ENCODE assay signal across 8 mouse cellular contexts in genomic region chrX:94796845-94797244, GRCm38 (mm10).
DNase-seq lines count a peak whose midpoint lies in the region; ATAC-seq and TF ChIP-seq lines count a peak whose summit lies in the region.
"Not testable (repeated sequence)": the region's sequence is repeated elsewhere in the genome, so short reads cannot be mapped to it uniquely, and the experiment has no call there.

No protein-coding gene starts in this region.

- CTCF ChIA-PET in Patski (lab: Charles Lee): not testable (repeated sequence)

- WGBS in forebrain, embryonic 14.5 days: no CpG with 5 or more reads among the region's 37 CpGs
- no CpG with 5 or more reads among the region's 37 CpGs for WGBS in heart, embryonic 16.5 days
- WGBS in hindbrain, postnatal 0 days: no CpG with 5 or more reads among the region's 37 CpGs
- WGBS in liver, embryonic 11.5 days: no CpG with 5 or more reads among the region's 37 CpGs
- WGBS in lung, postnatal 0 days: no CpG with 5 or more reads among the region's 37 CpGs
- WGBS in midbrain, embryonic 16.5 days: no CpG with 5 or more reads among the region's 37 CpGs
- WGBS in stomach, embryonic 15.5 days: no CpG with 5 or more reads among the region's 37 CpGs

- peak; percentile 29 for ATAC-seq in Patski
- ATAC-seq in forebrain, embryonic 14.5 days: peak; percentile 33
- ATAC-seq in heart, embryonic 16.5 days (replicated peaks; ENCODE audit: extremely low read depth, insufficient read depth, low FRiP score): peak; percentile 7; the same call in 1 of the 2 replicates
- peak; percentile 58 for ATAC-seq in hindbrain, postnatal 0 days
- peak; percentile 34 for ATAC-seq in liver, embryonic 11.5 days (replicated peaks; ENCODE audit: low FRiP score)
- peak; percentile 66 for ATAC-seq in lung, postnatal 0 days
- peak; percentile 49 for ATAC-seq in midbrain, embryonic 16.5 days
- peak; percentile 41; the same call in 1 of the 2 replicates for ATAC-seq in stomach, embryonic 15.5 days (ENCODE audit: insufficient read depth, low FRiP score, low read depth)

- not testable (repeated sequence) for H3K9me3 ChIP-seq in forebrain, embryonic 14.5 days (replicated peaks; ENCODE audit: control insufficient read depth, low read length); heart, embryonic 16.5 days (replicated peaks; ENCODE audit: control insufficient read depth, low read length); hindbrain, postnatal 0 days (ENCODE audit: low read length); liver, embryonic 11.5 days (ENCODE audit: control insufficient read depth, low read length); lung, postnatal 0 days (ENCODE audit: low read length); midbrain, embryonic 16.5 days (replicated peaks; ENCODE audit: control insufficient read depth, low read length, poor library complexity, severe bottlenecking); stomach, embryonic 15.5 days

- POLR2A ChIA-PET in Patski (lab: Charles Lee): not testable (repeated sequence)

- H3K9ac ChIP-seq in forebrain, embryonic 14.5 days (ENCODE audit: low read length); heart, embryonic 16.5 days (ENCODE audit: low read length); hindbrain, postnatal 0 days (replicated peaks; ENCODE audit: low read length); liver, embryonic 11.5 days (ENCODE audit: low read depth, low read length); lung, postnatal 0 days (replicated peaks; ENCODE audit: low read depth); midbrain, embryonic 16.5 days (ENCODE audit: low read depth, low read length); stomach, embryonic 15.5 days: not testable (repeated sequence)

- not testable (repeated sequence) for TF ChIP-seq EP300 in lung, postnatal 0 days (IDR thresholded peaks at IDR 0.05)

- TF ChIP-seq CTCF in Patski (IDR thresholded peaks at IDR 0.05); hindbrain, postnatal 0 days (IDR thresholded peaks at IDR 0.05; ENCODE audit: low read depth); lung, postnatal 0 days (IDR thresholded peaks at IDR 0.05): not testable (repeated sequence)

- in situ Hi-C loops in Patski (cut with MboI; ENCODE audit: low pct_unique_long_range_greater_than_20kb): loop anchor here (25.0 kb wide), 1 partner anchor 560 kb away; the partner anchor contains the start of gene Klhl15

- H3K36me3 ChIP-seq in forebrain, embryonic 14.5 days (ENCODE audit: control insufficient read depth, insufficient read depth, low read length); heart, embryonic 16.5 days (ENCODE audit: control insufficient read depth, insufficient read depth); hindbrain, postnatal 0 days (ENCODE audit: insufficient read depth, low read length); liver, embryonic 11.5 days (ENCODE audit: control insufficient read depth, insufficient read depth, low read length); lung, postnatal 0 days (ENCODE audit: insufficient read depth, low read length); midbrain, embryonic 16.5 days (ENCODE audit: control insufficient read depth, insufficient read depth, low read length); stomach, embryonic 15.5 days: not testable (repeated sequence)

- H3K4me3 ChIP-seq in forebrain, embryonic 14.5 days (ENCODE audit: low read depth, low read length); heart, embryonic 16.5 days (ENCODE audit: low read length); hindbrain, postnatal 0 days (ENCODE audit: low read length); liver, embryonic 11.5 days (ENCODE audit: low read depth, low read length); lung, postnatal 0 days (ENCODE audit: low read depth, low read length); midbrain, embryonic 16.5 days (ENCODE audit: low read depth, low read length); stomach, embryonic 15.5 days (replicated peaks): not testable (repeated sequence)

- not testable (repeated sequence) for DNase-seq in Patski (ENCODE audit: low read depth, low spot score); forebrain, embryonic 14.5 days (ENCODE audit: low spot score); hindbrain, postnatal 0 days (ENCODE audit: low spot score); liver, embryonic 11.5 days (ENCODE audit: low spot score); lung, postnatal 0 days (ENCODE audit: low spot score)

- H3K4me2 ChIP-seq in forebrain, embryonic 14.5 days (ENCODE audit: low read length); heart, embryonic 16.5 days (ENCODE audit: low read depth, low read length); hindbrain, postnatal 0 days (ENCODE audit: low read depth, low read length); liver, embryonic 11.5 days; lung, postnatal 0 days (replicated peaks; ENCODE audit: low read depth, low read length); midbrain, embryonic 16.5 days (ENCODE audit: low read length); stomach, embryonic 15.5 days: not testable (repeated sequence)

- H3K27ac ChIP-seq in forebrain, embryonic 14.5 days (ENCODE audit: low read depth, low read length); heart, embryonic 16.5 days (ENCODE audit: low read length); hindbrain, postnatal 0 days; liver, embryonic 11.5 days (ENCODE audit: low read depth, low read length); lung, postnatal 0 days (ENCODE audit: low read length); midbrain, embryonic 16.5 days (ENCODE audit: low read length); stomach, embryonic 15.5 days: not testable (repeated sequence)

- peaks cover 17% of the 10 kb centered on the region for H3K27me3 ChIP-seq in Patski
- not testable (repeated sequence) for H3K27me3 ChIP-seq in forebrain, embryonic 14.5 days (replicated peaks; ENCODE audit: control insufficient read depth, insufficient read depth, low read length); heart, embryonic 16.5 days (ENCODE audit: control insufficient read depth, insufficient read depth, low read length); hindbrain, postnatal 0 days (ENCODE audit: insufficient read depth, low read length); liver, embryonic 11.5 days (replicated peaks; ENCODE audit: control insufficient read depth, insufficient read depth, low read length); lung, postnatal 0 days (replicated peaks; ENCODE audit: insufficient read depth, low read length); midbrain, embryonic 16.5 days (ENCODE audit: control insufficient read depth, insufficient read depth, low read depth, low read length); stomach, embryonic 15.5 days (replicated peaks)

- H3K4me1 ChIP-seq in forebrain, embryonic 14.5 days (ENCODE audit: control insufficient read depth, insufficient read depth, low read length); heart, embryonic 16.5 days (ENCODE audit: control insufficient read depth, insufficient read depth, low read length); hindbrain, postnatal 0 days (ENCODE audit: insufficient read depth, low read length); liver, embryonic 11.5 days (replicated peaks; ENCODE audit: control insufficient read depth, insufficient read depth, low read length); lung, postnatal 0 days (ENCODE audit: insufficient read depth, low read depth, low read length); midbrain, embryonic 16.5 days (ENCODE audit: control insufficient read depth, insufficient read depth, low read length); stomach, embryonic 15.5 days: not testable (repeated sequence)

Comparison
In these comparisons a context has a peak if more than half of its experiments do, and no peak if none do; other contexts are left out.
1. ATAC-seq: peak in every context shown above with its lines; median percentile 66 in lung, postnatal 0 days; 58 in hindbrain, postnatal 0 days; 49 in midbrain, embryonic 16.5 days; 41 in stomach, embryonic 15.5 days; 34 in liver, embryonic 11.5 days; 33 in forebrain, embryonic 14.5 days; 29 in Patski; 7 in heart, embryonic 16.5 days.